Mouse (Mus musculus) bone marrow macrophage, adult 2 months (primary cell): ENCODE measurements around the gene Map7.

Source experiments
- CTCF ChIP-seq: IDR thresholded peaks from 2 replicates; pipeline ENCODE4 v1.5.1; 2012; ENCODE audit warnings: low read depth, mild to moderate bottlenecking, low read length, moderate library complexity
- POLR2A ChIP-seq: IDR thresholded peaks from 2 replicates; pipeline ENCODE4 v1.6.1; 2012; ENCODE audit warnings: mild to moderate bottlenecking, low read depth, low read length, borderline replicate concordance

- TF ChIP-seq POLR2A (no peak), CTCF (no peak)
These were observed 139.1 kb downstream of the Map7 start for GRCm38 (mm10) chr10:20287369-20287768.
